Mouse (Mus musculus): Measurements from ENCODE around the gene Olfr389. TPM values are rescaled to one million over a fixed set of nuclear protein-coding genes. Genes with fewer than 3 reads are reported as not detected.

Gene Olfr389
- total RNA-seq (2014; rRNA removed; ENCODE audit: low replicate concordance) (not detected in 2 replicates), polyA plus RNA-seq (2015; fragmentation: Nextera tagmentation; extraction: Ambion mirVana) (not detected in 2 replicates)

DNA sequence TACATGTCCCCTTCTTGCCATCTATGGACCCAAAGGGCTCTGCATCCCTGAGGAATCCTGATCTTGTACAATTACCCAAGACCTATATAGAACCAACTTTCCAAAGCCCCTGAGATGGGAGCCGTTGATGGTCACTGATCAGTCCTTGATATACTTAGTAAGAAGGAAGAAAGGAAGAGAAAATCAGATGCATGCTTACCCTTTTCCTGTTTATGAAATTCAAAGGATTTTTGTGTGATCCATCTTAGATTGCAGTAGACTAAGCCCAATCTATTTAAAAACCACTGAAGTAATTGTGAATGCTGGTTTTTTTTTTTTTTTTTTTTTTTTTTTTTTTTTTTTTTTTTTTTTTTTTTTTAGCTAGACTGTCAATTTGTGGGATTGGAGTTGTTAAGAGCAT, at the start of gene Olfr389:
Olfr389 (minus strand) TSS at position 101 of the 400 bp plus-strand sequence.
- Histone ChIP-seq H3K27ac (ENCODE audit: low read depth) (no peak within 1 kb of the TSS), H3K4me2 (ENCODE audit: low read depth, low read length) (no peak within 1 kb of the TSS), H3K27me3 (ENCODE audit: control insufficient read depth, insufficient read depth, low read length) (no peaks in the 10 kb centered on the region), H3K36me3 (replicated peaks; ENCODE audit: control insufficient read depth, insufficient read depth, low read length) (no peaks in the 10 kb centered on the region), H3K9ac (replicated peaks; ENCODE audit: low read depth, low read length) (no peak within 1 kb of the TSS), H3K4me3 (ENCODE audit: low read depth, low read length) (no peak within 1 kb of the TSS), H3K4me1 (ENCODE audit: control insufficient read depth, insufficient read depth) (no peaks in the 10 kb centered on the region), H3K9me3 (replicated peaks; ENCODE audit: control insufficient read depth, low read length) (no peaks in the 10 kb centered on the region)
- TF ChIP-seq EP300 (IDR thresholded peaks at IDR 0.05; ENCODE audit: low read depth), result no peak
- no peak for TF ChIP-seq CTCF (IDR thresholded peaks at IDR 0.05; ENCODE audit: low read depth)
- no peak for DNase-seq (ENCODE audit: low spot score)
- ATAC-seq (ENCODE audit: insufficient read depth, low read depth), result no peak
- WGBS, result 70% methylated on average over 1 of the region's 1 CpGs

DNA sequence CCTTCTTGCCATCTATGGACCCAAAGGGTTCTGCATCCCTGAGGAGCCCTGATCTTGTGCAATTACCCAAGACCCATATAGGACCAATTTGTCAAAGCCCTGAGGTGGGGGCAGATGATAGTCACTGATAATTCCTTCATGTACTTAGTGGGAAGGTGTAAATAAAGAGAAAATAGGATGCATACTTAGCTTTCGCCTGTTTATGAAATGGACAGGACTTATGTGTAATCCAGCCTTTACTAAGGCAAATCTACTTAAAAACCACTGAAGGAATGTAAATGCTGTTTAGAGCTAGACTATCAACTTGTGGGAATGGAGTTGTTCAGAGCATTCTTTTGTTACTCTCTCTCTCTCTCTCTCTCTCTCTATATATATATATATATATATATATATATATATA, 36.4 kb upstream of the Olfr389 start, which contains the start of gene Olfr392:
Olfr392 (minus strand) TSS at position 101 of the 400 bp plus-strand sequence.
- no peak within 1 kb of the TSS for H3K27ac ChIP-seq (ENCODE audit: low read depth)
- ATAC-seq (ENCODE audit: insufficient read depth, low read depth) (no peak), DNase-seq (ENCODE audit: low spot score) (no peak)
- no peak within 1 kb of the TSS for H3K9ac ChIP-seq (replicated peaks; ENCODE audit: low read depth, low read length)
- H3K4me2 ChIP-seq (ENCODE audit: low read depth, low read length), result no peak within 1 kb of the TSS
- no peaks in the 10 kb centered on the region for H3K36me3 ChIP-seq (replicated peaks; ENCODE audit: control insufficient read depth, insufficient read depth, low read length)
- H3K9me3 ChIP-seq (replicated peaks; ENCODE audit: control insufficient read depth, low read length), result 0 out of 2 replicates have a peak, but pooled peaks cover 12% of the 10 kb centered on the region
- 79% methylated on average over 1 of the region's 1 CpGs for WGBS
- TF ChIP-seq EP300 (IDR thresholded peaks at IDR 0.05; ENCODE audit: low read depth) (no peak), CTCF (IDR thresholded peaks at IDR 0.05; ENCODE audit: low read depth) (no peak)
- H3K4me3 ChIP-seq (ENCODE audit: low read depth, low read length), result no peak within 1 kb of the TSS
- H3K4me1 ChIP-seq (ENCODE audit: control insufficient read depth, insufficient read depth), result no peaks in the 10 kb centered on the region
- H3K27me3 ChIP-seq (ENCODE audit: control insufficient read depth, insufficient read depth, low read length), result no peaks in the 10 kb centered on the region

DNA sequence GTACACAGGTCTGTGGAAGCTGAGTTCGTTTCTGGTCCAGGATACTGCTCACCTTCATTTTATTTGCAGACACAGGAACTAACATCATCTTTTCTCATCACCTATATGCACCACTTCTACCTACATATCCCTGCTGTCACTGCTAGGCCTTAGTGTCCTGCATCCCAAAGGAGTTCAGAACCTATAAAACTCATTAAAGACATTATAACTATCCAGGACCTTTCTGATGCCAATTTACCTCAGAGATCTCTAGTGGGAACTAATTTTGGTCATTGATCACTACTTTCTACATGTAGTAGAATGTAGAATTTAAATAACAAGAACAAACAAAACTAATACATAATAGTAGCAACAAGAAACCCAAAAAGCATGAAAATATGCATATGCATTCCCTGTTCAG, 22.4 kb upstream of the Olfr389 start, which contains the start of gene Olfr391-ps:
Olfr391-ps (minus strand) TSS at position 101 of the 400 bp plus-strand sequence.
- 8% methylated on average over 1 of the region's 1 CpGs for WGBS

DNA sequence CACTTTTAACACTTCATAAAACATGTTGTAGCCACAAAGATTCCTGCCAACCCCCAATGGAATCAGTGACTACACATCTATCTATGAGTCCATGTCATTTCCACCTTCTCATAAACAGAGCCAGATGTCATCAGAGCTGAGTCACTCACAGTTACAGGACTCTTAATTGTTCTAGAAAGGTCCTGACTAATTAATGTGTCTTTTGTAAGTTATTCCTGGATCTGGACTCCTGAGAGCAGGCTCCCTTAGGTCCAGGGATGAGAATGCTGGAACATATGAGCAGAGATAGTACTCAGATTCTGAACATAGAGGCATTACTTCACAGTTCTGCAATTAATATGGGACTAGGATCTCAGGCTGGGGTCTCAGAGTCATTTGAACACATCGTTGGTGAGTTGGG, 2.2 kb upstream of the Olfr389 start, which contains the start of gene Olfr390:
Olfr390 (plus strand) TSS at position 301 of the 400 bp plus-strand sequence.
- TF ChIP-seq CTCF (IDR thresholded peaks at IDR 0.05; ENCODE audit: low read depth) (no peak), EP300 (IDR thresholded peaks at IDR 0.05; ENCODE audit: low read depth) (no peak)
- 56% methylated on average over 1 of the region's 1 CpGs for WGBS
- Histone ChIP-seq H3K27ac (ENCODE audit: low read depth) (no peak within 1 kb of the TSS), H3K4me1 (ENCODE audit: control insufficient read depth, insufficient read depth) (no peaks in the 10 kb centered on the region), H3K36me3 (replicated peaks; ENCODE audit: control insufficient read depth, insufficient read depth, low read length) (no peaks in the 10 kb centered on the region), H3K4me3 (ENCODE audit: low read depth, low read length) (no peak within 1 kb of the TSS), H3K4me2 (ENCODE audit: low read depth, low read length) (no peak within 1 kb of the TSS), H3K9ac (replicated peaks; ENCODE audit: low read depth, low read length) (no peak within 1 kb of the TSS), H3K9me3 (replicated peaks; ENCODE audit: control insufficient read depth, low read length) (no peaks in the 10 kb centered on the region), H3K27me3 (ENCODE audit: control insufficient read depth, insufficient read depth, low read length) (no peaks in the 10 kb centered on the region)
- DNase-seq (ENCODE audit: low spot score), result no peak
- ATAC-seq (ENCODE audit: insufficient read depth, low read depth), result no peak

More for the DNA sequence above, 22.4 kb upstream of the Olfr389 start, which contains the start of gene Olfr391-ps:
- no peaks in the 10 kb centered on the region for H3K36me3 ChIP-seq (replicated peaks; ENCODE audit: control insufficient read depth, insufficient read depth, low read length)
- no peaks in the 10 kb centered on the region for H3K4me1 ChIP-seq (ENCODE audit: control insufficient read depth, insufficient read depth)
- TF ChIP-seq EP300 (IDR thresholded peaks at IDR 0.05; ENCODE audit: low read depth) (no peak), CTCF (IDR thresholded peaks at IDR 0.05; ENCODE audit: low read depth) (no peak)
- peaks cover 14% of the 10 kb centered on the region for H3K9me3 ChIP-seq (replicated peaks; ENCODE audit: control insufficient read depth, low read length)
- DNase-seq (ENCODE audit: low spot score) (no peak), ATAC-seq (ENCODE audit: insufficient read depth, low read depth) (no peak)
- H3K27ac ChIP-seq (ENCODE audit: low read depth), result no peak within 1 kb of the TSS
- no peaks in the 10 kb centered on the region for H3K27me3 ChIP-seq (ENCODE audit: control insufficient read depth, insufficient read depth, low read length)
- H3K4me3 ChIP-seq (ENCODE audit: low read depth, low read length), result no peak within 1 kb of the TSS
- H3K9ac ChIP-seq (replicated peaks; ENCODE audit: low read depth, low read length), result no peak within 1 kb of the TSS
- no peak within 1 kb of the TSS for H3K4me2 ChIP-seq (ENCODE audit: low read depth, low read length)

DNA sequence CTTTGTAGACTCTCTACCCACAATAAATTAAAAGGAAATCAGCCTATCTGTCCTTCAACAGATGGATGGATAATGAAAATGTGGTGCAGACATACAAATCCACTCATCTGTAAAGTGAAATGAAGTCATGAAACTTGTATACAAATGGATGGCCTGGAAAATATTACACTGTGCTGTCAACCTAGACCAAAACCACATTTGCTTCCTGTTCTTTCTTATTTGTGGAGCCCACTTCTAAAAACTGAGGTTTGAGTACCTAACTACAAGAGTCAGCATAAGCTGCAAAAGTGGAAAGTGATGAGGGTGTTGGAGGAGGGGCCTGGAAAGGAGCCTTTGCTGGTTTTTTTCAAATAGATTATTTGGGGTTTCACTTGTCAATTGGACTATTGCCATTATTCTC, 21.4 kb downstream of the Olfr389 start:
- no peak for DNase-seq (ENCODE audit: low spot score)
- no peak overlapping the region for H3K4me2 ChIP-seq (ENCODE audit: low read depth, low read length)
- H3K9ac ChIP-seq (replicated peaks; ENCODE audit: low read depth, low read length), result no peak overlapping the region
- H3K36me3 ChIP-seq (replicated peaks; ENCODE audit: control insufficient read depth, insufficient read depth, low read length), result no peaks in the 10 kb centered on the region
- no peak for TF ChIP-seq EP300 (IDR thresholded peaks at IDR 0.05; ENCODE audit: low read depth)
- no peak for TF ChIP-seq CTCF (IDR thresholded peaks at IDR 0.05; ENCODE audit: low read depth)
- no peaks in the 10 kb centered on the region for H3K4me1 ChIP-seq (ENCODE audit: control insufficient read depth, insufficient read depth)
- H3K27me3 ChIP-seq (ENCODE audit: control insufficient read depth, insufficient read depth, low read length), result no peaks in the 10 kb centered on the region
- peaks cover 15% of the 10 kb centered on the region; the same call in 1 of the 2 replicates for H3K9me3 ChIP-seq (replicated peaks; ENCODE audit: control insufficient read depth, low read length)
- H3K4me3 ChIP-seq (ENCODE audit: low read depth, low read length), result no peak overlapping the region
- no peak overlapping the region for H3K27ac ChIP-seq (ENCODE audit: low read depth)
- ATAC-seq (ENCODE audit: insufficient read depth, low read depth), result no peak

Other genes with a start within 250 kb of the Olfr389 start
- not detected in 2 replicates for gene Olfr385, start 187.7 kb downstream of the Olfr389 start, total RNA-seq (2014; rRNA removed; ENCODE audit: low replicate concordance)
- gene Olfr385, start 187.7 kb downstream of the Olfr389 start, polyA plus RNA-seq (2015; fragmentation: Nextera tagmentation; extraction: Ambion mirVana), result not detected in 2 replicates
- gene Olfr384, start 182.1 kb downstream of the Olfr389 start, total RNA-seq (2014; rRNA removed; ENCODE audit: low replicate concordance), result not detected in 2 replicates
- gene Olfr384, start 182.1 kb downstream of the Olfr389 start, polyA plus RNA-seq (2015; fragmentation: Nextera tagmentation; extraction: Ambion mirVana), result not detected in 2 replicates
- not detected in 2 replicates for gene Zfp735, start 91.9 kb downstream of the Olfr389 start, total RNA-seq (2014; rRNA removed; ENCODE audit: low replicate concordance)
- gene Zfp735, start 91.9 kb downstream of the Olfr389 start, polyA plus RNA-seq (2015; fragmentation: Nextera tagmentation; extraction: Ambion mirVana), result not detected in 2 replicates
- not detected in 2 replicates for gene Olfr390, start 2.3 kb upstream of the Olfr389 start, total RNA-seq (2014; rRNA removed; ENCODE audit: low replicate concordance)
- gene Olfr390, start 2.3 kb upstream of the Olfr389 start, polyA plus RNA-seq (2015; fragmentation: Nextera tagmentation; extraction: Ambion mirVana), result not detected in 2 replicates
- not detected in 2 replicates for gene Olfr391-ps, start 22.3 kb upstream of the Olfr389 start, total RNA-seq (2014; rRNA removed; ENCODE audit: low replicate concordance)
- not detected in 2 replicates for gene Olfr391-ps, start 22.3 kb upstream of the Olfr389 start, polyA plus RNA-seq (2015; fragmentation: Nextera tagmentation; extraction: Ambion mirVana)
- not detected in 2 replicates for gene Olfr392, start 36.3 kb upstream of the Olfr389 start, total RNA-seq (2014; rRNA removed; ENCODE audit: low replicate concordance)
- not detected in 2 replicates for gene Olfr392, start 36.3 kb upstream of the Olfr389 start, polyA plus RNA-seq (2015; fragmentation: Nextera tagmentation; extraction: Ambion mirVana)
- gene Olfr393, start 70.7 kb upstream of the Olfr389 start, total RNA-seq (2014; rRNA removed; ENCODE audit: low replicate concordance), result not detected in 2 replicates
- not detected in 2 replicates for gene Olfr393, start 70.7 kb upstream of the Olfr389 start, polyA plus RNA-seq (2015; fragmentation: Nextera tagmentation; extraction: Ambion mirVana)
- not detected in 2 replicates for gene Olfr394, start 110.1 kb upstream of the Olfr389 start, total RNA-seq (2014; rRNA removed; ENCODE audit: low replicate concordance)
- gene Olfr394, start 110.1 kb upstream of the Olfr389 start, polyA plus RNA-seq (2015; fragmentation: Nextera tagmentation; extraction: Ambion mirVana), result not detected in 2 replicates
- gene Olfr395, start 128.6 kb upstream of the Olfr389 start, total RNA-seq (2014; rRNA removed; ENCODE audit: low replicate concordance), result not detected in 2 replicates
- not detected in 2 replicates for gene Olfr395, start 128.6 kb upstream of the Olfr389 start, polyA plus RNA-seq (2015; fragmentation: Nextera tagmentation; extraction: Ambion mirVana)
- gene Olfr23, start 156.0 kb upstream of the Olfr389 start, total RNA-seq (2014; rRNA removed; ENCODE audit: low replicate concordance), result not detected in 2 replicates
- not detected in 2 replicates for gene Olfr23, start 156.0 kb upstream of the Olfr389 start, polyA plus RNA-seq (2015; fragmentation: Nextera tagmentation; extraction: Ambion mirVana)
- gene Olfr397, start 180.1 kb upstream of the Olfr389 start, total RNA-seq (2014; rRNA removed; ENCODE audit: low replicate concordance), result not detected in 2 replicates
- gene Olfr397, start 180.1 kb upstream of the Olfr389 start, polyA plus RNA-seq (2015; fragmentation: Nextera tagmentation; extraction: Ambion mirVana), result not detected in 2 replicates
- not detected in 2 replicates for gene Olfr398, start 209.7 kb upstream of the Olfr389 start, total RNA-seq (2014; rRNA removed; ENCODE audit: low replicate concordance)
- gene Olfr398, start 209.7 kb upstream of the Olfr389 start, polyA plus RNA-seq (2015; fragmentation: Nextera tagmentation; extraction: Ambion mirVana), result not detected in 2 replicates

Data from heart, postnatal 0 days (tissue).